Mouse (Mus musculus): Measurements from ENCODE around the gene Xrn1.
A peak's percentile ranks its signal among the peaks of the same experiment; 100 is the strongest.
"Not testable (repeated sequence)": the region's sequence is repeated elsewhere in the genome, so short reads cannot be mapped to it uniquely, and the experiment has no call there.

Gene Xrn1

DNA sequence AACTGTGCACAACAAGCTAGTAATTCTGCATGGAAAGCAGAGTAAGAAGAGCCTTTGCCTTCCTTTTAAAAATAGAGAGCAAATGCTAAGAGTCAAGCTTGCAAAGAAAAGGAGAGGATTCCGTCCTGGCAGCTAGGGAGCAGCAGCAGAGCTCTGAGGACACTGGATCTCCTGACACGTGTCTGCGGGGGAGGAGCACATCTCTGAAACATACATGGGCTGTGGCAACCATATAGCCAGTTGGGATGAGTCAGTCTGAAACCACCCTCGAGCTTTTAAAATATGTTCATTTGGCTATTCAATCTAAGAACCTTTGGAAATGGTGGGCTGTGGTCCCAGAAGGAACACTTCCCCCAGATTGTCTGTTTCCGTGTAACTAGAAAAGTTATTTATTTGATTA lies 100.3 kb downstream of the Xrn1 start:
- no peak for DNase-seq

- DNase-seq, result peak; percentile 27
Observed at GRCm38 (mm10) chr9:96056417-96057223, 102.1 kb downstream of the Xrn1 start.

DNA sequence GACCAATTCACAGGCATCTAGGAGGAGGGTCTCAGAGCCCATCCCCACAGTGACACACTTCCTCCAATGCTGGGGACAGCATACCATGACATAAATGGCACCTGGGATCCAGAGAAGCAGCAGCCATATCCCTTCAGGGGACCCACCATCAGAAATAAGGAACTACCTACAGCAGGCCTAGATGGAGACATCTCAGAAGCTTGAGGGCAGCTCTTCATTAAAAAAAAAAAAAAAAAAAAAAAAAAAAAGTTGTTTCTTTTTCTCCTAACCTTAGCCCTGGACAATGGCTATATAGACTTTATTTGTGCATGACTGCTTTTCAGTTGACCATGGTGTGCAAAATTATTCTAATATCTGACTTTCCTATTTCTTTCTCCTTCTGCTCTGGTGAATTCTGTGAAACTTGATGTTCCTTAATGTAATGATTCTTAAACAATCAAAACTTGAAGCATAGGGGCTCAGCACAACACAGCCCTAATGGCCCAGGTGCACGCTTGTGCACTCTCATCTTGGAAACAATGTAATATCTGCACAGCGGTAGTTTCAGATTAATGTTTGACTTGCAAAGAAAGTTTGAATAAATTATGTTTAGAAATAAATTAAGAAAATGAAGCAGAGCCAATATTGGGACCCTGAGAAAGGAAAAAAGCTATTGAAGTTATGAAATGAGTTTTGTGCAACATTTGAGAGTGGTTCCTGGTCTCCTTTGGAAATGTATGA lies 108.7 kb downstream of the Xrn1 start:
- no peak for DNase-seq

DNA sequence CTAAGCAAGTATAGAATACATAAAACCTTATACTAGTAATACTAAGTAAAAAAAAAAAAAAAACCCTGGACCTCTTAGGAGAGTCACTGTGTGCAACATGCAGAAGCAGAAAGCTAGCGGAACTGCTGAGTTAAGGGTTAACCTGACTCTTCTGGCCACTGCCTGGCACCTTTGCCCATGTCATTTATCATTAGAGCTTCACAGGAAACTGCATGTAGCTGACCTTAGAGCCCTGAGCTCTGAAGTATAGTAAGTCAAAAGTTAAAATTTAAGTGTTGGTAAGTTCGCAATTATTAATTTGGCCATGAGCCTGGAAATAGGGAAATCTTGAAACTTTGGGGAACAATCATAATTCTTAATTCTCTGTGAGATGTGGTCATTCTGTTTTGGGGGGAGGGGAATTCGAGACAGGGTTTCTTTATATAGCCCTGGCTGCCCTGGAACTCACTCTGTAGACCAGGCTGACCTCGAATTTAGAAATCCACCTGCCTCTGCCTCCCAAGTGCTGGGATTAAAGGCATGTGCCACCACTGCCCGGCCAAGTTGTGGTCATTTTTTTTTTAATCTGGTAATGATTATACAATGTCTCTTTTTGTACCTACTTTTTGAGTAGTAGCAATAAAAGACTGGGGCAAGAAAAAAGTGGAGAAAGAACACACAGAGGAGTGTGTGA lies 109.4 kb downstream of the Xrn1 start:
- peak; percentile 56 for DNase-seq

DNA sequence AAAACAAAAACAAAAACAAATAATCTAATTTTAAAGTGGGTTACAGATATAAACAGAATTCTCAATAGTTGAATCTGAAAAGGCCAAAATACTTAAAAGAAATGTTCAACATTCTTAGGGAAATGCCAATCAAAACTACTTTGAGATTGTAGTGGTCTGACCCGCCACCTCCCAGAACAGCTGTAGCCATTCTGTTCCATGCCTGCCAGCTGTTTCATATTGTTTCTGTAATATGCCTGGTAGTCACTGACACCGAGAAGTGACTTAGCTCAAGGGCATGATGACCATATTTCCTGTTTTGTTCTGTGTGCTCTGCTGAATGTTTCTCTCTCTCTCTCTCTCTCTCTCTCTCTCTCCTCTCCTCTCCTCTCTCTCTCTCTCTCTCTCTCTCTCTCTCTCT lies 112.9 kb downstream of the Xrn1 start:
- DNase-seq, result no peak

DNA sequence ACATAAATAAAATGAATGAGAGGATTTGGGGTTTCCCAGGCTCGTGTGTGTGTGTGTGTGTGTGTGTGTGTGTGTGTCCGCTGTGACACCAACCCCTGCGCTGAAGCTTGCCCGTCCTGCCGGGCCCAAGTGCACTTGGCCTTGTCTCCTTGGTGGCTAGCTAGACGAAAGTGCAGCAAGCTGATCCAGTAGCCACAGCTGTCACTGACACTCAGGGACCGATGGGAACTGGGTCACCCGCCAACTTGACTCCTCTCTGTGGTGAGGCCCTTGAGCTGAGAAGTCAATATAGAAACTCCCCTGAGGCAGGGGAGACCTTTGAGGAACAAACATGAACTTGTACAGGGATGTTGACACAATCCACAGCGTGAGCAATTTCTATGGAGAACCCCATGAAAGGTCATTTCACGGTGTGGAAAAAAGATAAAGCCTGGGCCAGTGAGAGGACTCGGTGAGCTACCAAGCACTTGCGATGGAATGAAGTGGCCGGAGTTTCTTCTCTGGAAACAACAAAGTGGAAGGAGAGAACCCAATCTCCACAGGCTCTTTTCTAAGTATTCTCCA lies 124.3 kb downstream of the Xrn1 start:
- no peak for DNase-seq

DNA sequence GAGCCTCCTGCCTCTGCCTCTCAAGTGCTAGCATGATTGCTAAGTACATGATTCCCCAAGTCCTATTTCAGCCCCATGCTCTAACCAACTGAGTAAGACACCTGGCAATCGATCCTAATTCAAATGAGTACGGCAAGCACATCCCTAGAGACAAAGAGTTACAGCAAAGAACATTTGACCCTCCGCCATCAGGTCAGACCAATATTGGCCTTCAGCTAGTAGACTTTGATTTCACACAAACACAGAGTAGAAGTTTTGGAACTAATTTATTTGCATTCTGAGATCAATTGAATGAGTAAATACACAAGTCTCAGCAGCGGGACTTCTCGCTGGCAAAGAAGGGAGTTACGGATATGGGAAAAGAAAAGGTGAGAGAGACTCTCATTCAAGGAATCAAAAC lies 130.7 kb downstream of the Xrn1 start:
- DNase-seq, result no peak

DNA sequence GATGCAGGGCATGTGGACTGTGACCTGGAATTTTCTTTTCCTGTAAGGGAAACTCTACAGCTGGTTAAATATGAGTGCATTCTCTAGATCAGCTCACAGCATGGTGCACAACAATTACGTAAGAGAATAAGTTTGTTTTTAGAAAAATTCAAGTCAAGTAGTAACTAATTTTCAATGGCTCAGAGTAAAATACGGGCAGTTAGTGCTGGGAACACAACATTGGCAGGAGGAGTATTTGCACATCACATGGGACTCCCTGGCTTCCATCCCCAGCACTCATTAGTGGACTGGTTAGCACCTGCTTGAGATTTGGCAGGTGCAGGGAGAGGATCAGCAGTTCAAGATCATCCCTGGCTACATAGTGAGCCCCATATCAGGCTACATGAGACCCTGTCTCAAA lies 133.1 kb downstream of the Xrn1 start:
- DNase-seq, result peak; percentile 18

- DNase-seq, result not testable (repeated sequence)
Observed at GRCm38 (mm10) chr9:96088456-96088855, 133.9 kb downstream of the Xrn1 start.

DNA sequence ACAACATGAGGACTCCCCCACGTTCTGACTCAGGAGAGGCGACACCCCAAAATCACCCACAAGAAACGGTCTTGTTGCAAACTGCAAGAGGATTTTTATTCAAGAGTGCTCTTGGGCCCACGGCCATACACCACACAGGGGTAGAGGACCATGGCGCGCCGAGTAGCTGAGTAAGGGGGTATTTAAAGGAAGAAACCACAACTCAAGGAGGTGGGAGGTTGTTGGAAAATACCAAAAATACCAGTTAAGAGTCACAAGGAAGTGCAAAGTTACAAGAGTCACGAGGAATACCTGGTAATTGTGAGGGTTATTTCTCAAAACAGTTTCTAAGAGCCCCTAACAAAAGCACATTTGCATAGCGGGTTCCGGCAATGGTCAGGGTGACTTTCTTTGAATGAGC lies 138.1 kb downstream of the Xrn1 start:
- DNase-seq, result not testable (repeated sequence)

- DNase-seq, result no peak
Observed at GRCm38 (mm10) chr9:96093221-96093620, 138.7 kb downstream of the Xrn1 start.

DNA sequence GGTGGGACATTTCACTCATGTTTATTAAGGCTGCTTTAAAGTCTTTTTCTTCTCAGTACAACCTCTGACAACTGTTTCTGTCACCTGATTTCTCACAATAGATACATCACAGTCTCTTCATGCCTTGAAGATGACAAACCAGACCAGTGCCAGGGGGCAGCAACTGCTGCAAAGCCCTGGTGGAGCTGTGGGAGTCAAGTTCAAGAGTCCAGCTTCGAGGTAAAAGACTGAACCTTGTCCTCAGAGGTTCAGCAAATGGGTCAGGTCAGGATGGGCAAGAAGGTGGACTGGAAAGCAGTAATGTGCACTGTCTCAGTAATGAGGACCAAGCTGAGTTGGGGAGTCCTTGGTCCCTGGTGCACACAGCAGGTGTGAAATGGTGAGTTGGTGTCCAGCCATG lies 139.8 kb downstream of the Xrn1 start:
- peak; percentile 46 for DNase-seq

DNA sequence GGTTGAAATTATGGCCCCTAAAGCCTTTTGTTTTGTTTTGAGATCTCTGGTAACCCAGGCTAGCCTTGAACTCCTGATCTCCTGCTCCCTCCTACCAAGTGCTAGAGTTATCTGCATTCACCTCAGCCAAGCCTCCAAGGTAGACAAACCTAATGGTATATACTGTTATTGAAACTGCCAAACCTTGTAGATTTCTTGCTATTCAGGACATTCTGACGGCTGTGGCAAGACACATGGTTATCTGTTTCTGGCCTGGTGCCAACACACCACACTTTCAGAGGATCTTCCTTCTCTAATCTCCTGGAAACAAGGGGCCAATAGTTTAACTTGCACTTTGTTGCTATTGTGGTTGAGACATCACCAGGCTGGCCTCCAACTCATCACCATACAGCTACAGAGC lies 140.6 kb downstream of the Xrn1 start:
- DNase-seq, result no peak

DNA sequence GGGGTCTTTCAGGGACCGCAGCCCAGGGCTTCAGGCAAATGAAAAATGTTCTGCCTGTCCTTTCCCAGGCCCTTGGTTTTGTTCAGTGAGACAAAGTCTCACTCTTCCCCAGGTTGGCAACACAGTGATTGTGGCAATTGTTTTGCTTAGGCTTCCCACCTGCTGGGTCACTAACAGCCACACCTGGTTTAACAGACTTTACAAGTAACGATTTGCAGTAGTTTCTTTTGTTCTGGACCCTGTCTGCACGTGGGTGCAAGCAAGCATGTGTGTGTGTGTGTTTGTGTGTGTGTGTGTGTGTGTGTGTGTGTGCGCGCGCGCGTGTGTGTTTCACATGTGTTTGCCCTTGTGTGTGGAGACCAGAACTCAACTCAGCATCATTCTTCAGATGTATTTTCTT lies 148.3 kb downstream of the Xrn1 start:
- no peak for DNase-seq
